Mouse (Mus musculus): Measurements from ENCODE around the gene Macf1.

DNA sequence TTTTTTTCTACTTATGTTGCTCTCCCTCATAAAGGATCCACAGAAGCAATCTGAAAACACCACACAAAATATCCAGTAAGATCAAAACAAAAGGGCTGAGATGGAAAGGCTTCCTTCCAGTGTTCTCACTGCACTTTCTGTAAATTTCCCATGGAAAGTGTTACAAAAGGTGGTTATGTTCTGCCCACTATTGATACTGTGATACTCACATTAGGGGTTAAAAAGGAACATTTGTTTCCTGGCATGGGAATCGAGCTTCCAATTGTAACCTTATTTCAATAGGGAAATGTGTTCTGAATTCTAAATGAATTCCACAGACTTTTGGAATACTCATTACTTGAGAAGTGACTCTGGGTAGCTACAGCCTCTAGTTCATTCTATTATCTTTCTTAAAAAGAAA lies 299.1 kb downstream of the Macf1 start:
- TF ChIP-seq POLR2A (IDR thresholded peaks at IDR 0.05; ENCODE audit: low read depth, low read length) (no peak), CTCF (conservative IDR thresholded peaks at IDR 0.05; ENCODE audit: insufficient read depth, insufficient read length, low read depth, low read length) (no peak)
